Mouse (Mus musculus) heart, embryonic 11.5 days (tissue): ENCODE data around the gene Fev. TPM values are rescaled to one million over a fixed set of nuclear protein-coding genes. Genes with fewer than 3 reads are reported as not detected.
A peak's percentile ranks its signal among the peaks of the same experiment; 100 is the strongest.

Experiments
- ATAC-seq: fragments of 200-750 bp; cut with Nextera tagmentation; replicated peaks from 2 replicates; pipeline ENCODE4 v1.8.0; 2017; ENCODE audit warnings: moderate library complexity; ENCODE audit not compliant: insufficient number of reproducible peaks, low FRiP score, low TSS enrichment
- H3K27ac ChIP-seq: fragments of 300-500 bp; sonication (generic); 2 replicates; pipeline ENCODE4 v1.5.1; 2014; ENCODE audit warnings: mild to moderate bottlenecking, low read depth, low read length
- H3K27me3 ChIP-seq: fragments of 300-500 bp; sonication (generic); 2 replicates; pipeline ENCODE4 v1.6.1; 2014; ENCODE audit warnings: mild to moderate bottlenecking, low read length, mixed read lengths; ENCODE audit not compliant: control insufficient read depth, insufficient read depth
- H3K36me3 ChIP-seq: fragments of 300-500 bp; sonication (generic); 2 replicates; pipeline ENCODE4 v1.6.1; 2014; ENCODE audit warnings: mild to moderate bottlenecking, low read length, moderate library complexity, mixed read lengths; ENCODE audit not compliant: control insufficient read depth, insufficient read depth
- H3K4me1 ChIP-seq: fragments of 300-500 bp; sonication (generic); 2 replicates; pipeline ENCODE4 v1.6.1; 2014; ENCODE audit warnings: low read length; ENCODE audit not compliant: control insufficient read depth, insufficient read depth
- H3K4me2 ChIP-seq: fragments of 300-500 bp; sonication (generic); 2 replicates; pipeline ENCODE4 v1.6.1; 2014; ENCODE audit warnings: mild to moderate bottlenecking, moderate library complexity
- H3K4me3 ChIP-seq: fragments of 300-500 bp; sonication (generic); 2 replicates; pipeline ENCODE4 v1.5.1; 2014; ENCODE audit warnings: low read depth, low read length
- H3K9ac ChIP-seq: fragments of 300-500 bp; sonication (generic); 2 replicates; pipeline ENCODE4 v1.6.1; 2014; ENCODE audit warnings: mild to moderate bottlenecking, low read depth, low read length, moderate library complexity
- H3K9me3 ChIP-seq: fragments of 300-500 bp; sonication (generic); replicated peaks from 2 replicates; pipeline ENCODE4 v1.6.1; 2016; ENCODE audit warnings: low read length; ENCODE audit not compliant: control insufficient read depth
- WGBS: fragments of 180-500 bp; shearing (Covaris S2); extraction: QIAGEN DNeasy Blood & Tissue Kit; methylation state at CpG from one replicate; pipeline ENCODE4 v1.1.7; 2014; ENCODE audit not compliant: insufficient replicate concordance; 5-methylcytosine and 5-hydroxymethylcytosine counted together
- polyA plus RNA-seq: library from polyadenylated mRNA; unstranded; fragments of >200 nt; fragmentation: Nextera tagmentation; extraction: Ambion mirVana; gene quantifications from 2 replicates; pipeline ENCODE4 v1.2.1, GENCODE M21; 2014

Gene Fev
- polyA plus RNA-seq, 1 experiment from 2014 or later = 1.4 TPM

GRCm38 (mm10) chr1:74854306-74855056, 30.7 kb downstream of the Fev start, which contains the start of gene Cdk5r2:
Gene Cdk5r2 (plus strand): TSS chr1:74854934.
- H3K27ac ChIP-seq = no peak within 1 kb of the TSS
- ATAC-seq = peak; percentile 62
- H3K36me3 ChIP-seq = no peaks in the 10 kb centered on the region
- H3K27me3 ChIP-seq = peaks cover 98% of the 10 kb centered on the region
- H3K4me1 ChIP-seq = peaks cover 10% of the 10 kb centered on the region
- WGBS = 2% methylated on average over 36 of the region's 39 CpGs
- peak within 1 kb of the TSS; percentile 24; the same call in 1 of the 2 replicates for H3K9ac ChIP-seq
- no peaks in the 10 kb centered on the region for H3K9me3 ChIP-seq
- H3K4me3 ChIP-seq = peak within 1 kb of the TSS; percentile 58
- peak within 1 kb of the TSS; percentile 94 for H3K4me2 ChIP-seq

GRCm38 (mm10) chr1:74851001-74851775, 34.0 kb downstream of the Fev start:
- no peaks in the 10 kb centered on the region for H3K9me3 ChIP-seq
- no peak overlapping the region for H3K4me2 ChIP-seq
- H3K4me3 ChIP-seq = no peak overlapping the region
- peaks cover 71% of the 10 kb centered on the region for H3K27me3 ChIP-seq
- H3K4me1 ChIP-seq = peaks cover 5% of the 10 kb centered on the region
- ATAC-seq = no peak
- H3K36me3 ChIP-seq = no peaks in the 10 kb centered on the region
- no peak overlapping the region for H3K27ac ChIP-seq
- H3K9ac ChIP-seq = no peak overlapping the region
- 13% methylated on average over 6 of the region's 6 CpGs for WGBS

GRCm38 (mm10) chr1:74850251-74850650, 35.0 kb downstream of the Fev start:
- H3K4me1 ChIP-seq = peaks cover 1% of the 10 kb centered on the region
- H3K4me3 ChIP-seq = no peak overlapping the region
- no peak overlapping the region for H3K27ac ChIP-seq
- no peaks in the 10 kb centered on the region for H3K36me3 ChIP-seq
- WGBS = 14% methylated on average over 6 of the region's 6 CpGs
- no peaks in the 10 kb centered on the region for H3K9me3 ChIP-seq
- H3K27me3 ChIP-seq = peaks cover 62% of the 10 kb centered on the region
- H3K4me2 ChIP-seq = no peak overlapping the region
- no peak overlapping the region for H3K9ac ChIP-seq
- no peak for ATAC-seq

- Histone ChIP-seq H3K27me3 (peaks cover 49% of the 10 kb centered on the region), H3K4me3 (no peak overlapping the region), H3K4me1 (no peaks in the 10 kb centered on the region), H3K27ac (no peak overlapping the region), H3K4me2 (no peak overlapping the region), H3K9ac (no peak overlapping the region), H3K9me3 (no peaks in the 10 kb centered on the region), H3K36me3 (no peaks in the 10 kb centered on the region)
- no peak for ATAC-seq
- 60% methylated on average over 5 of the region's 5 CpGs for WGBS
Measured at GRCm38 (mm10) chr1:74848946-74849345, 36.3 kb downstream of the Fev start.

- H3K4me3 ChIP-seq = no peak overlapping the region
- no peak overlapping the region for H3K4me2 ChIP-seq
- WGBS = 24% methylated on average over 9 of the region's 9 CpGs
- H3K4me1 ChIP-seq = no peaks in the 10 kb centered on the region
- H3K27ac ChIP-seq = no peak overlapping the region
- H3K9me3 ChIP-seq = no peaks in the 10 kb centered on the region
- ATAC-seq = no peak
- no peak overlapping the region for H3K9ac ChIP-seq
- no peaks in the 10 kb centered on the region for H3K36me3 ChIP-seq
- H3K27me3 ChIP-seq = peaks cover 23% of the 10 kb centered on the region
Measured at GRCm38 (mm10) chr1:74846341-74846740, 38.9 kb downstream of the Fev start.

- Histone ChIP-seq H3K27ac (no peak overlapping the region), H3K4me1 (no peaks in the 10 kb centered on the region), H3K4me2 (no peak overlapping the region), H3K9me3 (no peaks in the 10 kb centered on the region), H3K4me3 (no peak overlapping the region), H3K9ac (no peak overlapping the region), H3K27me3 (0 out of 2 replicates have a peak, but pooled peaks cover 3% of the 10 kb centered on the region), H3K36me3 (no peaks in the 10 kb centered on the region)
- ATAC-seq = no peak
- WGBS = 64% methylated on average over 5 of the region's 5 CpGs
Measured at GRCm38 (mm10) chr1:74843090-74843489, 42.1 kb downstream of the Fev start.

- WGBS = 62% methylated on average over 3 of the region's 3 CpGs
- H3K4me1 ChIP-seq = no peaks in the 10 kb centered on the region
- H3K9me3 ChIP-seq = no peaks in the 10 kb centered on the region
- H3K36me3 ChIP-seq = no peaks in the 10 kb centered on the region
- H3K9ac ChIP-seq = no peak overlapping the region
- no peak overlapping the region for H3K4me3 ChIP-seq
- H3K27me3 ChIP-seq = peaks cover 3% of the 10 kb centered on the region; the same call in 1 of the 2 replicates
- no peak overlapping the region for H3K4me2 ChIP-seq
- no peak for ATAC-seq
- no peak overlapping the region for H3K27ac ChIP-seq
Measured at GRCm38 (mm10) chr1:74833255-74833654, 52.0 kb downstream of the Fev start.
